In the genomic region with DNA sequence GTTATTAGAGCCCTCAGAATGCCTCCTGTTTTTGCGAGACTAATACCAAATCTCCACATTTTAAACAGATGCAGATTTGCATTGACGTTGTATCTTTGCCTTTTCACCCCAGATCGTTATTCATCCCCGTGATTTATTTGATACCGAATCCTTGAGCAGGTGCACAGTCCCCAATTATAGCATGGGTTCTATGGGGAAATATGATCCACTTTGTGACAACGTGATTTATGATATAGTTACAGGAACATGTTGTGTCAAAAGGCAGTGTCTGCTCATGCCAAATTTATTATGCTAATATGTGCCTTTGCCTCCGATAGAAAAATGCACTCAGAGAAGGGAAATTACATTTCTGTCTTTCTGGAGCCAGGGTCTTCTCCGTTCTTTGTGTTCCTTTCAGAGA, we compare ENCODE assay signal across 20 mouse cellular contexts.
A peak's percentile ranks its signal among the peaks of the same experiment; 100 is the strongest.
DNase-seq lines count a peak whose midpoint lies in the region; ATAC-seq and TF ChIP-seq lines count a peak whose summit lies in the region.
"Had no signal": no experiment of that assay in that cellular context is flagged by ENCODE, and none has a peak within 500 bp of the region (broad histone marks: within the 10 kb centered on the region; RNA-seq: fewer than 3 reads in every experiment).

No protein-coding gene starts in this region.

- DNase-seq in gastrocnemius, adult 2 months: no peak
- no peak for DNase-seq in gastrocnemius, postnatal 10 days
- peak; percentile 30 for DNase-seq in forelimb bud, embryonic 11.5 days (ENCODE audit: low read depth, low spot score)
- DNase-seq in mesoderm, embryonic 11.5 days (ENCODE audit: low read depth, low spot score): peak; percentile 31
- DNase-seq in thymus, adult 2 months: no peak
- no peak for DNase-seq in embryo, embryonic 11 days
- DNase-seq: adrenal gland, adult 2 months; cerebellum, adult 8-10 months; gastrocnemius, postnatal 14 days; heart, adult 2 months; kidney, adult 11 months; layer of hippocampus, postnatal 36 days; liver; midbrain, embryonic 14.5 days; retina, postnatal 1 day; thymus, postnatal 25 days had no signal

- peak overlapping the region; percentile 83 for H3K27ac ChIP-seq in gastrocnemius, adult 2 months
- peak overlapping the region; percentile 81 for H3K27ac ChIP-seq in forebrain, embryonic 16.5 days (ENCODE audit: low read length)
- H3K27ac ChIP-seq in thymus, adult 2 months (ENCODE audit: control insufficient read depth, insufficient read depth, low read length): no peak overlapping the region
- H3K27ac ChIP-seq: embryonic facial prominence, embryonic 13.5 days; heart, adult 2 months; heart, embryonic 15.5 days; kidney, postnatal 0 days had no signal

- no peak overlapping the region for H3K4me2 ChIP-seq in forebrain, embryonic 16.5 days (ENCODE audit: low read length)
- H3K4me2 ChIP-seq: embryonic facial prominence, embryonic 13.5 days; heart, embryonic 15.5 days had no signal

- TF ChIP-seq CTCF in gastrocnemius, adult 2 months (IDR thresholded peaks at IDR 0.05): no peak
- TF ChIP-seq CTCF in thymus, adult 2 months (IDR thresholded peaks at IDR 0.05; ENCODE audit: borderline replicate concordance, control insufficient read depth, extremely low read depth, insufficient read depth, low read length, poor library complexity): no peak

- no peak for ATAC-seq in forebrain, embryonic 16.5 days

- H3K4me1 ChIP-seq in forebrain, embryonic 16.5 days (replicated peaks; ENCODE audit: control insufficient read depth, insufficient read depth, low read length): peaks cover 34% of the 10 kb centered on the region
- H3K4me1 ChIP-seq in thymus, adult 2 months (replicated peaks; ENCODE audit: control insufficient read depth, insufficient read depth, low read length): no peaks in the 10 kb centered on the region
- H3K4me1 ChIP-seq: embryonic facial prominence, embryonic 13.5 days; heart, embryonic 15.5 days had no signal

- no peaks in the 10 kb centered on the region for H3K9me3 ChIP-seq in forebrain, embryonic 16.5 days (ENCODE audit: control insufficient read depth, low read length)
- H3K9me3 ChIP-seq: embryonic facial prominence, embryonic 13.5 days; heart, embryonic 15.5 days had no signal

- intact Hi-C loops in gastrocnemius, adult 2 months (cut with DNase I): no loop called here

- H3K4me3 ChIP-seq in gastrocnemius, adult 2 months: peak overlapping the region; percentile 32
- no peak overlapping the region for H3K4me3 ChIP-seq in forebrain, embryonic 16.5 days (replicated peaks; ENCODE audit: low read length)
- no peak overlapping the region for H3K4me3 ChIP-seq in thymus, adult 2 months (ENCODE audit: control insufficient read depth, insufficient read depth, low read length)
- H3K4me3 ChIP-seq: embryonic facial prominence, embryonic 13.5 days; heart, adult 2 months; heart, embryonic 15.5 days had no signal

- WGBS in forebrain, embryonic 16.5 days: 38% methylated on average over 8 of the region's 8 CpGs
- WGBS in thymus, adult 2 months: 85% methylated on average over 8 of the region's 8 CpGs

- H3K9ac ChIP-seq in forebrain, embryonic 16.5 days (replicated peaks; ENCODE audit: low read depth, low read length): no peak overlapping the region
- H3K9ac ChIP-seq: embryonic facial prominence, embryonic 13.5 days; heart, embryonic 15.5 days had no signal

- no peaks in the 10 kb centered on the region for H3K36me3 ChIP-seq in forebrain, embryonic 16.5 days (ENCODE audit: control insufficient read depth, insufficient read depth)
- H3K36me3 ChIP-seq in thymus, adult 2 months (ENCODE audit: control insufficient read depth, insufficient read depth, low read length): no peaks in the 10 kb centered on the region
- H3K36me3 ChIP-seq: heart, embryonic 15.5 days had no signal

- no peaks in the 10 kb centered on the region for H3K27me3 ChIP-seq in forebrain, embryonic 16.5 days (replicated peaks; ENCODE audit: control insufficient read depth, insufficient read depth, low read length)
- no peaks in the 10 kb centered on the region for H3K27me3 ChIP-seq in thymus, adult 2 months (ENCODE audit: control insufficient read depth, insufficient read depth, low read length)
- H3K27me3 ChIP-seq: embryonic facial prominence, embryonic 13.5 days; heart, embryonic 15.5 days had no signal

- TF ChIP-seq POLR2A in thymus, adult 2 months (IDR thresholded peaks at IDR 0.05; ENCODE audit: control insufficient read depth, extremely low read depth, insufficient read depth, low read length, poor library complexity): no peak

Comparison
In these comparisons a context has a peak if more than half of its experiments do, and no peak if none do; other contexts are left out.
1. DNase-seq: peak in forelimb bud, embryonic 11.5 days (single experiment) and mesoderm, embryonic 11.5 days (single experiment); none in gastrocnemius, adult 2 months (single experiment), gastrocnemius, postnatal 10 days (single experiment), thymus, adult 2 months (single experiment) and embryo, embryonic 11 days (single experiment).